Mouse (Mus musculus) MEL (cell line): Measurements from ENCODE around the gene Tubb4a. TPM values are rescaled to one million over a fixed set of nuclear protein-coding genes. Genes with fewer than 3 reads are reported as not detected.

Experiments used
- DNase-seq: peaks from one replicate; pipeline ENCODE4 v3.0.0; 2011; ENCODE audit warnings: low read depth, low spot score
- H3K27ac ChIP-seq: 2 replicates; pipeline ENCODE4 v1.5.1; 2012; ENCODE audit warnings: low read depth, mild to moderate bottlenecking, control low read depth, low read length, moderate library complexity; ENCODE audit not compliant: control insufficient read depth
- H3K27me3 ChIP-seq, 2 experiments: fragments of 150-350 bp in 1 of 2; sonication (generic) in 1 of 2; 2 replicates each; pipeline ENCODE4 v1.6.1; 2012; ENCODE audit warnings: low read length in 2 of 2, mild to moderate bottlenecking in 2 of 2, improper control_type of control experiment in 1 of 2, moderate library complexity in 1 of 2; ENCODE audit not compliant: insufficient read depth in 2 of 2, control insufficient read depth in 1 of 2
- H3K36me3 ChIP-seq, 2 experiments: 2 replicates each; pipeline ENCODE4 v1.6.1; 2012 to 2014; ENCODE audit warnings: low read length in 2 of 2, improper control_type of control experiment in 1 of 2, inconsistent platforms in 1 of 2, mild to moderate bottlenecking in 1 of 2; ENCODE audit not compliant: insufficient read depth in 2 of 2, control insufficient read depth in 1 of 2
- H3K4me1 ChIP-seq, 2 experiments: fragments of 150-350 bp in 1 of 2; sonication (generic) in 1 of 2; 2 replicates each; pipeline ENCODE4 v1.6.1; 2012; ENCODE audit warnings: low read length in 2 of 2, improper control_type of control experiment in 1 of 2, mild to moderate bottlenecking in 1 of 2; ENCODE audit not compliant: insufficient read depth in 2 of 2, control insufficient read depth in 1 of 2
- H3K4me3 ChIP-seq, 2 experiments: fragments of 150-350 bp in 1 of 2; sonication (generic) in 1 of 2; 2 replicates each; pipeline ENCODE4 v1.5.1; 2012; ENCODE audit warnings: low read depth in 2 of 2, low read length in 2 of 2, mild to moderate bottlenecking in 2 of 2, moderate library complexity in 2 of 2, control low read depth in 1 of 2, improper control_type of control experiment in 1 of 2; ENCODE audit not compliant: control insufficient read depth in 1 of 2, insufficient read depth in 1 of 2
- H3K79me2 ChIP-seq: 2 replicates; pipeline ENCODE4 v1.6.1; 2012; ENCODE audit warnings: mild to moderate bottlenecking, low read length, moderate library complexity; ENCODE audit not compliant: control insufficient read depth, poor library complexity, insufficient read depth
- H3K9ac ChIP-seq: 2 replicates; pipeline ENCODE4 v1.6.1; 2012; ENCODE audit warnings: low read depth, mild to moderate bottlenecking, control low read depth, low read length, moderate library complexity; ENCODE audit not compliant: control insufficient read depth, poor library complexity, severe bottlenecking
- H3K9me3 ChIP-seq: fragments of 150-350 bp; sonication (generic); replicated peaks from 2 replicates; pipeline ENCODE4 v1.6.1; 2012; ENCODE audit warnings: mild to moderate bottlenecking, low read length, improper control_type of control experiment, moderate library complexity; ENCODE audit not compliant: insufficient read depth
- BHLHE40 ChIP-seq: IDR thresholded peaks from 2 replicates; pipeline ENCODE4 v1.6.1; 2012; ENCODE audit warnings: low read depth, mild to moderate bottlenecking, inconsistent platforms, low read length, improper control_type of control experiment, borderline replicate concordance
- CHD1 ChIP-seq: IDR thresholded peaks from 2 replicates; pipeline ENCODE4 v1.6.1; 2012; ENCODE audit warnings: low read depth, mild to moderate bottlenecking, inconsistent platforms, low read length, improper control_type of control experiment
- CTCF ChIP-seq, 3 experiments: IDR thresholded peaks in 2 of 3; conservative IDR thresholded peaks in 1 of 3; 2 replicates each; pipeline ENCODE4 v1.5.1; 2011 to 2012; ENCODE audit warnings: low read length in 3 of 3, low read depth in 2 of 3, mild to moderate bottlenecking in 2 of 3, improper control_type of control experiment in 1 of 3, inconsistent platforms in 1 of 3, mixed read lengths in 1 of 3, moderate library complexity in 1 of 3; ENCODE audit not compliant: control insufficient read depth in 1 of 3, insufficient read depth in 1 of 3, poor library complexity in 1 of 3, severe bottlenecking in 1 of 3
- E2F4 ChIP-seq: IDR thresholded peaks from 2 replicates; pipeline ENCODE4 v1.6.1; 2011; ENCODE audit warnings: low read depth, low read length, improper control_type of control experiment, borderline replicate concordance
- ELF1 ChIP-seq: IDR thresholded peaks from 2 replicates; pipeline ENCODE4 v1.6.1; 2014; ENCODE audit warnings: low read depth, mild to moderate bottlenecking, inconsistent platforms, low read length, improper control_type of control experiment, moderate library complexity
- EP300 ChIP-seq, 2 experiments: IDR thresholded peaks; 2 replicates each; pipeline ENCODE4 v1.6.1; 2011; ENCODE audit warnings: improper control_type of control experiment in 2 of 2, low read length in 2 of 2, low read depth in 1 of 2, mild to moderate bottlenecking in 1 of 2
- GABPA ChIP-seq: IDR thresholded peaks from 2 replicates; pipeline ENCODE4 v1.6.1; 2012; ENCODE audit warnings: low read depth, mild to moderate bottlenecking, inconsistent platforms, low read length, improper control_type of control experiment, moderate library complexity
- HCFC1 ChIP-seq: IDR thresholded peaks from 2 replicates; pipeline ENCODE4 v1.6.1; 2012; ENCODE audit warnings: low read depth, mild to moderate bottlenecking, inconsistent platforms, low read length, improper control_type of control experiment, moderate library complexity
- MAFK ChIP-seq: IDR thresholded peaks from 2 replicates; pipeline ENCODE4 v1.6.1; 2011; ENCODE audit warnings: low read depth, mild to moderate bottlenecking, low read length, improper control_type of control experiment, borderline replicate concordance
- MAX ChIP-seq: IDR thresholded peaks from 2 replicates; pipeline ENCODE4 v1.6.1; 2011; ENCODE audit warnings: low read length, improper control_type of control experiment
- MAZ ChIP-seq: IDR thresholded peaks from 2 replicates; pipeline ENCODE4 v1.6.1; 2012; ENCODE audit warnings: low read depth, mild to moderate bottlenecking, inconsistent platforms, low read length, improper control_type of control experiment
- MXI1 ChIP-seq: IDR thresholded peaks from 2 replicates; pipeline ENCODE4 v1.6.1; 2011; ENCODE audit warnings: mild to moderate bottlenecking, low read depth, low read length, improper control_type of control experiment
- NRF1 ChIP-seq: IDR thresholded peaks from 2 replicates; pipeline ENCODE4 v1.6.1; 2014; ENCODE audit warnings: low read depth, mild to moderate bottlenecking, inconsistent platforms, low read length, improper control_type of control experiment, moderate library complexity; ENCODE audit not compliant: poor library complexity, insufficient read depth, severe bottlenecking
- POLR2AphosphoS2 ChIP-seq: IDR thresholded peaks from 2 replicates; pipeline ENCODE4 v1.6.1; 2011; ENCODE audit warnings: low read length, improper control_type of control experiment
- RAD21 ChIP-seq: IDR thresholded peaks from 2 replicates; pipeline ENCODE4 v1.6.1; 2011; ENCODE audit warnings: mild to moderate bottlenecking, low read depth, low read length, improper control_type of control experiment
- RCOR1 ChIP-seq: IDR thresholded peaks from 2 replicates; pipeline ENCODE4 v1.6.1; 2012; ENCODE audit warnings: low read depth, mild to moderate bottlenecking, inconsistent platforms, low read length, improper control_type of control experiment
- SIN3A ChIP-seq: IDR thresholded peaks from 2 replicates; pipeline ENCODE4 v1.6.1; 2012; ENCODE audit warnings: low read length, improper control_type of control experiment, inconsistent platforms
- SMC3 ChIP-seq: IDR thresholded peaks from 2 replicates; pipeline ENCODE4 v1.6.1; 2011; ENCODE audit warnings: low read depth, low read length, improper control_type of control experiment
- TAL1 ChIP-seq: IDR thresholded peaks from 2 replicates; pipeline ENCODE4 v1.6.1; 2012; ENCODE audit warnings: mild to moderate bottlenecking, inconsistent platforms, low read length, moderate library complexity, mixed read lengths
- UBTF ChIP-seq: IDR thresholded peaks from 2 replicates; pipeline ENCODE4 v1.6.1; 2012; ENCODE audit warnings: low read depth, mild to moderate bottlenecking, inconsistent platforms, low read length, improper control_type of control experiment, moderate library complexity, borderline replicate concordance; ENCODE audit not compliant: insufficient read depth
- USF1 ChIP-seq: IDR thresholded peaks from 2 replicates; pipeline ENCODE4 v1.6.1; 2014; ENCODE audit warnings: low read depth, mild to moderate bottlenecking, inconsistent platforms, low read length, improper control_type of control experiment, moderate library complexity
- ZC3H11A ChIP-seq: IDR thresholded peaks from 2 replicates; pipeline ENCODE4 v1.6.1; 2012; ENCODE audit warnings: low read depth, mild to moderate bottlenecking, inconsistent platforms, low read length, improper control_type of control experiment
- polyA plus RNA-seq, 2 experiments: library from polyadenylated mRNA; stranded (reverse) in 1 of 2; unstranded in 1 of 2; fragments of >175 nt in 1 of 2; fragments of >200 nt in 1 of 2; gene quantifications; 2 replicates each; pipeline versions ENCODE4 v1.2.1 to v1.2.4; 2012; ENCODE audit warnings: low replicate concordance in 2 of 2, low read depth in 1 of 2; ENCODE audit not compliant: insufficient read length in 2 of 2, insufficient read depth in 1 of 2, missing spikeins in 1 of 2
- total RNA-seq: library from RNA; depleted of rRNA; stranded (reverse); fragments of 300-350 nt; gene quantifications from 2 replicates; pipeline ENCODE4 v1.2.3, GENCODE M21; 2012

Gene Tubb4a
- total and polyA plus RNA-seq, 3 experiments, result 0.35 to 6.4 TPM; not detected in 1

DNA sequence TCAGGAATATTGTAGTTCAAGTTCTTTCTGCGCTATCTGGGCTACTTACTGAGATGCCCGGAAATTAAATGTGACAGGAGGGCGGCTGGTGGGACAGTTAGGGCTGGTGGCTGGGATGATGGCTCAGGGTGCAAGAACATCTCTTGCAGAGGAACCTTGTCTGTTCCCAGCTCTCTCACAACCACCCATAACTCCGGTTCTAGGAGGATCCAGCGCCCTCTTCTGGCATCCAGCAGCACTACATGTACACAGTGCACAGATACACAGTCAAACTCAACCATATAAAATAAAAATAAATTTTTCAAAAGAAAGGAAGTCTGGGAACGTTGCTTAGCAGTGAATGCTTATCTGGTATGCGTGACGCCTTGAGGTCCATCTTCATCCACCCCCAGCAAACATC lies 48.6 kb downstream of the Tubb4a start:
- Histone ChIP-seq H3K9ac (no peak overlapping the region), H3K4me3 (no peak overlapping the region), H3K79me2 (no peaks in the 10 kb centered on the region), H3K4me1 (peaks cover 0 to 14% of the 10 kb centered on the region in 2 experiments; a peak in 2 of 4 replicates), H3K27me3 (no peaks in the 10 kb centered on the region), H3K27ac (no peak overlapping the region), H3K36me3 (peaks cover 0 to 4% of the 10 kb centered on the region in 2 experiments; a peak in 2 of 4 replicates), H3K9me3 (no peaks in the 10 kb centered on the region)
- peak; percentile 71 for DNase-seq
- TF ChIP-seq ZC3H11A, result no peak; the same call in none of the 2 replicates
- 0 out of 2 replicates have a peak, but pooled peaks have one; percentile 8 for TF ChIP-seq USF1
- TF ChIP-seq MXI1, result no peak
- TF ChIP-seq GABPA, result no peak
- no peak for TF ChIP-seq EP300 (IDR thresholded peaks at IDR 0.05; ENCODE audit: low read depth in 1 of 2, low read length in 2 of 2)
- TF ChIP-seq MAX, result no peak
- TF ChIP-seq SMC3, result peak; percentile 64
- TF ChIP-seq UBTF, result no peak
- no peak for TF ChIP-seq MAZ
- TF ChIP-seq MAFK, result no peak
- peak; percentile 64 to 74 (median 69) for TF ChIP-seq CTCF (IDR thresholded peaks at IDR 0.05 in 2 of 3, conservative IDR thresholded peaks at IDR 0.05 in 1 of 3; ENCODE audit: control insufficient read depth in 1 of 3, insufficient read depth in 1 of 3, low read depth in 2 of 3, low read length in 3 of 3, poor library complexity in 1 of 3, severe bottlenecking in 1 of 3)
- TF ChIP-seq RAD21, result peak; percentile 54
- TF ChIP-seq POLR2AphosphoS2, result no peak
- TF ChIP-seq HCFC1, result 0 out of 2 replicates have a peak, but pooled peaks have one; percentile 35
- no peak for TF ChIP-seq ELF1
- TF ChIP-seq RCOR1, result no peak
- TF ChIP-seq CHD1, result no peak
- peak; percentile 37; the same call in 1 of the 2 replicates for TF ChIP-seq SIN3A
- no peak for TF ChIP-seq TAL1
- TF ChIP-seq BHLHE40, result 0 out of 2 replicates have a peak, but pooled peaks have one; percentile 25
- no peak for TF ChIP-seq NRF1

GRCm38 (mm10) chr17:57032854-57033253 lies 54.7 kb downstream of the Tubb4a start:
- H3K4me1 ChIP-seq, result peaks cover 0 to 18% of the 10 kb centered on the region in 2 experiments; a peak in 2 of 4 replicates
- no peak for DNase-seq
- peak overlapping the region; percentile 83 for H3K9ac ChIP-seq
- TF ChIP-seq CHD1 (no peak), ZC3H11A (no peak), SMC3 (no peak), SIN3A (no peak), MXI1 (no peak), E2F4 (no peak), NRF1 (no peak)
- H3K9me3 ChIP-seq, result no peaks in the 10 kb centered on the region
- H3K27me3 ChIP-seq, result no peaks in the 10 kb centered on the region
- no peak overlapping the region for H3K27ac ChIP-seq
- H3K36me3 ChIP-seq, result peaks cover 2 to 10% of the 10 kb centered on the region in 2 experiments; a peak in 3 of 4 replicates
- no peak overlapping the region; a peak in 1 of 4 replicates for H3K4me3 ChIP-seq
- peaks cover 33% of the 10 kb centered on the region for H3K79me2 ChIP-seq
